ENCODE assay signal across 11 mouse cellular contexts in the genomic region with DNA sequence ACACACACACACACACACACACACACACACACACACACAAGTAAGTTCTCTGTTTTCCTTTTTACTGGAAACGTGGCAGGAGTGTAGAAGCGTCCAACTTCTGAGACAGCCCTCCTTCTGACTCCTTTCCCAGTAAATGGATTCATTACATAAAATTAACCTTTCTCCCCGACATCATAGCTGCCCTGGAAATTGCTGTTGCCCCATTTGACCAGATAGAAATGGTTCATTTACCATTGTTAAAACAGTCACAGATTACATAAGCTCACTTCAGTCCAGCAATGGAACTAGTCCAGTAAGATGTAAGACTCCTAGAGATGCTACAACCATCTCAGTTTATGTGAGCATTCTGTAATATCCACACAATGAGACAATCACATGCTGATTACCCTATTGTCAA.
"Had no signal": no experiment of that assay in that cellular context is flagged by ENCODE, and none has a peak within 500 bp of the region (broad histone marks: within the 10 kb centered on the region; RNA-seq: fewer than 3 reads in every experiment).

No protein-coding gene starts in this region.

- H3K9ac ChIP-seq: intestine, embryonic 15.5 days; liver, embryonic 13.5 days; liver, postnatal 0 days; midbrain, embryonic 12.5 days; stomach, embryonic 15.5 days had no signal

- H3K9me3 ChIP-seq: intestine, embryonic 15.5 days; liver, embryonic 13.5 days; megakaryocyte, embryonic 14.5 days; midbrain, embryonic 12.5 days; stomach, embryonic 15.5 days had no signal

- DNase-seq: liver; liver, embryonic 13.5 days; liver, postnatal 0 days; lung, postnatal 14 days; right cerebral cortex, postnatal 14 days had no signal

- H3K27ac ChIP-seq: intestine, embryonic 15.5 days; layer of hippocampus, adult 2 months; liver, embryonic 13.5 days; macrophage; midbrain, embryonic 12.5 days; stomach, embryonic 15.5 days had no signal

- H3K36me3 ChIP-seq: intestine, embryonic 15.5 days; liver, embryonic 13.5 days; midbrain, embryonic 12.5 days; stomach, embryonic 15.5 days had no signal

- H3K4me3 ChIP-seq: intestine, embryonic 15.5 days; layer of hippocampus, adult 2 months; liver, embryonic 13.5 days; megakaryocyte, embryonic 14.5 days; midbrain, embryonic 12.5 days; stomach, embryonic 15.5 days had no signal

- H3K4me1 ChIP-seq: intestine, embryonic 15.5 days; liver, embryonic 13.5 days; stomach, embryonic 15.5 days had no signal

- H3K4me2 ChIP-seq: intestine, embryonic 15.5 days; liver, embryonic 13.5 days; midbrain, embryonic 12.5 days; stomach, embryonic 15.5 days had no signal

- ATAC-seq: intestine, embryonic 15.5 days; liver, postnatal 0 days had no signal

- H3K27me3 ChIP-seq: intestine, embryonic 15.5 days; liver, embryonic 13.5 days; megakaryocyte, embryonic 14.5 days; midbrain, embryonic 12.5 days; stomach, embryonic 15.5 days had no signal
